23 mouse cellular contexts compared by ENCODE assay signal in the genomic region with DNA sequence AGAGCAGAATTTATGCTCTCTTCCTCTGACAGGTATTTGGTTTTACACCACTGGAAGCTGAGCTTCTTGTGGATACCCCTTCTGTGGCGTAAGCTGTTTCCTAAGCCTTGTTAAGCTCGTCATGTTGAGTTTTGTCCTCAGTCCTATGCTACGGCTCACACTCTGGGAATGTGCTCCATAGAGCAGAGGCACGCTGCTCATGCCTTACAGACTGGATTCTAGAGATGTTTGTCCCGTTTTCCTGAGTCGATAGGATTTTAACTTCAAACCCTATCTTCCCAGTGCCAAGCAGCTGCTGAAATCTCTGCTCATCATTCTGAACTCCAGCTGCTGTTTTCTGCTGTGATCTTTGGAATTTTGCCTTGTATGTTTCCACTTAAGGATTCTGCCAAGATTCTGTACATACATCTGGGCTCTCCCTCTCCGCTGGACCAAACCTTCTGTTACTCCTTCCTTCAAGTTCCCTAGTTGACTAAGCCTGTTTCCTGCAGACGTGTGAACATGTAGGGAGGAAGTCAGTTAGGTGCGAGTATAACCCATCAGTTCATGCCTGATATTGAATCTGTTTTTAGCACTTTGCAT.
DNase-seq lines count a peak whose midpoint lies in the region; ATAC-seq and TF ChIP-seq lines count a peak whose summit lies in the region.
"Had no signal": no experiment of that assay in that cellular context is flagged by ENCODE, and none has a peak within 500 bp of the region (broad histone marks: within the 10 kb centered on the region; RNA-seq: fewer than 3 reads in every experiment).

No protein-coding gene starts in this region.

- no peak overlapping the region for H3K9ac ChIP-seq in limb, embryonic 14.5 days (ENCODE audit: low read depth, low read length, severe bottlenecking)
- no peak overlapping the region for H3K9ac ChIP-seq in lung, embryonic 16.5 days (ENCODE audit: low read length)
- no peak overlapping the region for H3K9ac ChIP-seq in embryonic facial prominence, embryonic 14.5 days (ENCODE audit: low read depth, low read length)
- no peak overlapping the region for H3K9ac ChIP-seq in stomach, embryonic 15.5 days
- H3K9ac ChIP-seq: embryonic facial prominence, embryonic 15.5 days; forebrain, postnatal 0 days; hindbrain, embryonic 12.5 days had no signal

- 56% methylated on average over 9 of the region's 9 CpGs for WGBS in limb, embryonic 14.5 days
- WGBS in limb, embryonic 10.5 days = 84% methylated on average over 9 of the region's 9 CpGs
- WGBS in lung, embryonic 16.5 days = 39% methylated on average over 9 of the region's 9 CpGs
- 66% methylated on average over 9 of the region's 9 CpGs for WGBS in lung, adult 2 months
- 52% methylated on average over 9 of the region's 9 CpGs for WGBS in embryonic facial prominence, embryonic 14.5 days
- WGBS in stomach, embryonic 15.5 days = 48% methylated on average over 9 of the region's 9 CpGs

- H3K27ac ChIP-seq in limb, embryonic 14.5 days (replicated peaks; ENCODE audit: low read depth, low read length) = no peak overlapping the region
- no peak overlapping the region for H3K27ac ChIP-seq in limb, embryonic 10.5 days
- H3K27ac ChIP-seq in lung, embryonic 16.5 days (ENCODE audit: low read length) = peak overlapping the region; percentile 81
- H3K27ac ChIP-seq in embryonic facial prominence, embryonic 14.5 days (replicated peaks; ENCODE audit: low read depth, low read length) = no peak overlapping the region
- H3K27ac ChIP-seq in stomach, embryonic 15.5 days = 0 out of 2 replicates have a peak overlapping the region, but pooled peaks have one; percentile 16
- H3K27ac ChIP-seq: embryonic facial prominence, embryonic 15.5 days; gastrocnemius, adult 2 months; hindbrain, embryonic 12.5 days had no signal

- H3K4me2 ChIP-seq in limb, embryonic 14.5 days (replicated peaks; ENCODE audit: low read depth, low read length, severe bottlenecking) = no peak overlapping the region
- no peak overlapping the region for H3K4me2 ChIP-seq in lung, embryonic 16.5 days (ENCODE audit: low read depth, low read length)
- no peak overlapping the region for H3K4me2 ChIP-seq in embryonic facial prominence, embryonic 14.5 days (ENCODE audit: low read depth, low read length)
- no peak overlapping the region for H3K4me2 ChIP-seq in stomach, embryonic 15.5 days
- H3K4me2 ChIP-seq: embryonic facial prominence, embryonic 15.5 days; heart, embryonic 11.5 days; hindbrain, embryonic 12.5 days had no signal

- no peaks in the 10 kb centered on the region for H3K9me3 ChIP-seq in limb, embryonic 14.5 days (ENCODE audit: control insufficient read depth, low read length)
- no peaks in the 10 kb centered on the region for H3K9me3 ChIP-seq in limb, embryonic 10.5 days (replicated peaks)
- H3K9me3 ChIP-seq in lung, embryonic 16.5 days (ENCODE audit: control insufficient read depth, low read length) = no peaks in the 10 kb centered on the region
- no peaks in the 10 kb centered on the region for H3K9me3 ChIP-seq in embryonic facial prominence, embryonic 14.5 days (ENCODE audit: control insufficient read depth, low read length)
- H3K9me3 ChIP-seq in stomach, embryonic 15.5 days = no peaks in the 10 kb centered on the region
- H3K9me3 ChIP-seq: embryonic facial prominence, embryonic 15.5 days; hindbrain, embryonic 12.5 days had no signal

- TF ChIP-seq CTCF in lung, adult 2 months (IDR thresholded peaks at IDR 0.05; ENCODE audit: insufficient read depth, low read length) = no peak

- no peaks in the 10 kb centered on the region for H3K27me3 ChIP-seq in limb, embryonic 14.5 days (ENCODE audit: control insufficient read depth, insufficient read depth, low read length)
- no peaks in the 10 kb centered on the region for H3K27me3 ChIP-seq in limb, embryonic 10.5 days (ENCODE audit: low read depth, poor library complexity, severe bottlenecking)
- no peaks in the 10 kb centered on the region for H3K27me3 ChIP-seq in lung, embryonic 16.5 days (ENCODE audit: control insufficient read depth, insufficient read depth, low read depth, low read length)
- no peaks in the 10 kb centered on the region for H3K27me3 ChIP-seq in embryonic facial prominence, embryonic 14.5 days (replicated peaks; ENCODE audit: control insufficient read depth, insufficient read depth, low read length)
- H3K27me3 ChIP-seq in stomach, embryonic 15.5 days (replicated peaks) = no peaks in the 10 kb centered on the region
- H3K27me3 ChIP-seq: embryonic facial prominence, embryonic 15.5 days; hindbrain, embryonic 12.5 days had no signal

- no peaks in the 10 kb centered on the region for H3K36me3 ChIP-seq in limb, embryonic 14.5 days (ENCODE audit: control insufficient read depth, insufficient read depth, low read length)
- no peaks in the 10 kb centered on the region for H3K36me3 ChIP-seq in limb, embryonic 10.5 days
- no peaks in the 10 kb centered on the region for H3K36me3 ChIP-seq in lung, embryonic 16.5 days (ENCODE audit: control insufficient read depth, insufficient read depth, low read length)
- no peaks in the 10 kb centered on the region for H3K36me3 ChIP-seq in embryonic facial prominence, embryonic 14.5 days (ENCODE audit: control insufficient read depth, insufficient read depth, low read length)
- H3K36me3 ChIP-seq in stomach, embryonic 15.5 days = no peaks in the 10 kb centered on the region
- H3K36me3 ChIP-seq: embryonic facial prominence, embryonic 15.5 days; hindbrain, embryonic 12.5 days had no signal

- DNase-seq in limb, embryonic 14.5 days (ENCODE audit: low spot score) = peak; percentile 55
- DNase-seq in limb, embryonic 10.5 days (ENCODE audit: low spot score) = no peak
- DNase-seq in lung, adult 2 months = no peak
- peak; percentile 68 for DNase-seq in embryonic facial prominence, embryonic 14.5 days (ENCODE audit: low spot score)
- no peak for DNase-seq in thymus, postnatal 36 days
- DNase-seq: adrenal gland, adult 2 months; adrenal gland, postnatal 14 days; cerebellum, adult 11 months; cerebellum, adult 2 months; cerebellum, adult 9-11 months; cerebellum, postnatal 25 days; forebrain, postnatal 0 days; gastrocnemius, adult 2 months; gastrocnemius, postnatal 14 days; heart, adult 11 months had no signal

- H3K4me3 ChIP-seq in limb, embryonic 14.5 days (replicated peaks; ENCODE audit: low read length) = no peak overlapping the region
- no peak overlapping the region for H3K4me3 ChIP-seq in limb, embryonic 10.5 days
- no peak overlapping the region for H3K4me3 ChIP-seq in lung, embryonic 16.5 days (ENCODE audit: low read length)
- no peak overlapping the region for H3K4me3 ChIP-seq in lung, adult 2 months (replicated peaks; ENCODE audit: extremely low read depth, low read depth, low read length)
- H3K4me3 ChIP-seq in embryonic facial prominence, embryonic 14.5 days (ENCODE audit: low read depth, low read length) = no peak overlapping the region
- H3K4me3 ChIP-seq in stomach, embryonic 15.5 days (replicated peaks) = no peak overlapping the region
- H3K4me3 ChIP-seq: embryonic facial prominence, embryonic 15.5 days; gastrocnemius, adult 2 months; hindbrain, embryonic 12.5 days had no signal

- TF ChIP-seq POLR2A in limb, embryonic 14.5 days (IDR thresholded peaks at IDR 0.05; ENCODE audit: borderline replicate concordance, extremely low read depth, insufficient read depth, insufficient read length) = no peak
- no peak for TF ChIP-seq POLR2A in lung, adult 2 months (IDR thresholded peaks at IDR 0.05; ENCODE audit: borderline replicate concordance, extremely low read depth, low read depth, low read length)

- peaks cover 9% of the 10 kb centered on the region for H3K4me1 ChIP-seq in limb, embryonic 14.5 days (ENCODE audit: control insufficient read depth, insufficient read depth, low read length)
- peaks cover 9% of the 10 kb centered on the region; the same call in 1 of the 2 replicates for H3K4me1 ChIP-seq in limb, embryonic 10.5 days
- peaks cover 17% of the 10 kb centered on the region for H3K4me1 ChIP-seq in lung, embryonic 16.5 days (replicated peaks; ENCODE audit: control insufficient read depth, insufficient read depth, low read length)
- H3K4me1 ChIP-seq in lung, adult 2 months (ENCODE audit: control insufficient read depth, insufficient read depth, low read length) = peaks cover 5% of the 10 kb centered on the region; the same call in 1 of the 2 replicates
- peaks cover 9% of the 10 kb centered on the region for H3K4me1 ChIP-seq in embryonic facial prominence, embryonic 14.5 days (ENCODE audit: control insufficient read depth, insufficient read depth, low read length)
- H3K4me1 ChIP-seq in stomach, embryonic 15.5 days = 0 out of 2 replicates have a peak, but pooled peaks cover 15% of the 10 kb centered on the region
- H3K4me1 ChIP-seq: hindbrain, embryonic 12.5 days had no signal

- ATAC-seq in limb, embryonic 14.5 days (ENCODE audit: low FRiP score, low read depth) = no peak
- ATAC-seq in lung, embryonic 16.5 days (ENCODE audit: low read depth) = peak; percentile 84
- ATAC-seq in embryonic facial prominence, embryonic 14.5 days (ENCODE audit: low read depth) = no peak
- ATAC-seq in stomach, embryonic 15.5 days (ENCODE audit: insufficient read depth, low FRiP score, low read depth) = no peak
- ATAC-seq: CD4-positive, CD25-positive, alpha-beta regulatory T cell, adult 4 months; forebrain, embryonic 14.5 days; forebrain, postnatal 0 days; hindbrain, embryonic 16.5 days had no signal

Comparison
In these comparisons a context has a peak if more than half of its experiments do, and no peak if none do; other contexts are left out.
1. DNase-seq: peak in limb, embryonic 14.5 days (single experiment) and embryonic facial prominence, embryonic 14.5 days (single experiment); none in limb, embryonic 10.5 days (single experiment), lung, adult 2 months (single experiment) and thymus, postnatal 36 days (0 of 2).
2. H3K27ac ChIP-seq: peak in lung, embryonic 16.5 days (single experiment) and stomach, embryonic 15.5 days (single experiment); none in limb, embryonic 14.5 days (single experiment), limb, embryonic 10.5 days (single experiment) and embryonic facial prominence, embryonic 14.5 days (single experiment).